Mouse (Mus musculus): ENCODE measurements around the gene Wfdc15a. TPM values are rescaled to one million over a fixed set of nuclear protein-coding genes. Genes with fewer than 3 reads are reported as not detected.

The Wfdc15a gene
- polyA plus RNA-seq, 1 experiment from 2014 or later, result 0.29 TPM

- ATAC-seq (ENCODE audit: low FRiP score, low TSS enrichment) (no peak), DNase-seq (ENCODE audit: low spot score) (no peak)
- no peaks in the 10 kb centered on the region for H3K27me3 ChIP-seq (ENCODE audit: control insufficient read depth, insufficient read depth, low read length)
- no peaks in the 10 kb centered on the region for H3K36me3 ChIP-seq (ENCODE audit: control insufficient read depth, insufficient read depth, low read length)
- H3K4me3 ChIP-seq (ENCODE audit: low read depth, low read length), result no peak overlapping the region
- no peak overlapping the region for H3K4me2 ChIP-seq (replicated peaks; ENCODE audit: low read depth)
- TF ChIP-seq CTCF (IDR thresholded peaks at IDR 0.05; ENCODE audit: low read depth), result no peak
- TF ChIP-seq EP300 (optimal IDR thresholded peaks at IDR 0.05), result no peak
- H3K9ac ChIP-seq (ENCODE audit: low read length), result no peak overlapping the region
- H3K9me3 ChIP-seq (ENCODE audit: control insufficient read depth, low read length), result no peaks in the 10 kb centered on the region
- H3K27ac ChIP-seq (replicated peaks), result no peak overlapping the region
- H3K4me1 ChIP-seq (replicated peaks; ENCODE audit: control insufficient read depth, insufficient read depth), result no peaks in the 10 kb centered on the region
- 65% methylated on average over 5 of the region's 5 CpGs for WGBS
These were observed 4.8 kb downstream of the Wfdc15a start for GRCm38 (mm10) chr2:164194959-164195630.

GRCm38 (mm10) chr2:164192279-164192678 is 7.7 kb downstream of the Wfdc15a start:
- Histone ChIP-seq H3K4me1 (replicated peaks; ENCODE audit: control insufficient read depth, insufficient read depth) (no peaks in the 10 kb centered on the region), H3K9ac (ENCODE audit: low read length) (no peak overlapping the region), H3K4me3 (ENCODE audit: low read depth, low read length) (no peak overlapping the region), H3K9me3 (ENCODE audit: control insufficient read depth, low read length) (no peaks in the 10 kb centered on the region), H3K36me3 (ENCODE audit: control insufficient read depth, insufficient read depth, low read length) (no peaks in the 10 kb centered on the region), H3K27me3 (ENCODE audit: control insufficient read depth, insufficient read depth, low read length) (no peaks in the 10 kb centered on the region), H3K4me2 (replicated peaks; ENCODE audit: low read depth) (no peak overlapping the region), H3K27ac (replicated peaks) (no peak overlapping the region)
- ATAC-seq (ENCODE audit: low FRiP score, low TSS enrichment), result peak; percentile 61
- TF ChIP-seq CTCF (IDR thresholded peaks at IDR 0.05; ENCODE audit: low read depth) (no peak), EP300 (optimal IDR thresholded peaks at IDR 0.05) (no peak)
- no peak for DNase-seq (ENCODE audit: low spot score)

- Histone ChIP-seq H3K9me3 (ENCODE audit: control insufficient read depth, low read length) (no peaks in the 10 kb centered on the region), H3K9ac (ENCODE audit: low read length) (no peak within 1 kb of the TSS), H3K27me3 (ENCODE audit: control insufficient read depth, insufficient read depth, low read length) (no peaks in the 10 kb centered on the region), H3K4me2 (replicated peaks; ENCODE audit: low read depth) (no peak within 1 kb of the TSS), H3K36me3 (ENCODE audit: control insufficient read depth, insufficient read depth, low read length) (no peaks in the 10 kb centered on the region), H3K4me3 (ENCODE audit: low read depth, low read length) (no peak within 1 kb of the TSS), H3K27ac (replicated peaks) (no peak within 1 kb of the TSS), H3K4me1 (replicated peaks; ENCODE audit: control insufficient read depth, insufficient read depth) (no peaks in the 10 kb centered on the region)
- ATAC-seq (ENCODE audit: low FRiP score, low TSS enrichment), result no peak
- TF ChIP-seq CTCF (IDR thresholded peaks at IDR 0.05; ENCODE audit: low read depth), result no peak
- TF ChIP-seq EP300 (optimal IDR thresholded peaks at IDR 0.05), result no peak
- no peak for DNase-seq (ENCODE audit: low spot score)
- 69% methylated on average over 6 of the region's 6 CpGs for WGBS
These were observed 9.4 kb downstream of the Wfdc15a start, which contains the start of gene Wfdc12 for GRCm38 (mm10) chr2:164190576-164190975. TSS of gene Wfdc12 (minus strand) at chr2:164190608.

GRCm38 (mm10) chr2:164188722-164189121 is 11.2 kb downstream of the Wfdc15a start:
- DNase-seq (ENCODE audit: low spot score) (no peak), ATAC-seq (ENCODE audit: low FRiP score, low TSS enrichment) (no peak)
- Histone ChIP-seq H3K4me3 (ENCODE audit: low read depth, low read length) (no peak overlapping the region), H3K36me3 (ENCODE audit: control insufficient read depth, insufficient read depth, low read length) (no peaks in the 10 kb centered on the region), H3K9me3 (ENCODE audit: control insufficient read depth, low read length) (no peaks in the 10 kb centered on the region), H3K4me1 (replicated peaks; ENCODE audit: control insufficient read depth, insufficient read depth) (no peaks in the 10 kb centered on the region), H3K9ac (ENCODE audit: low read length) (no peak overlapping the region), H3K27ac (replicated peaks) (no peak overlapping the region), H3K27me3 (ENCODE audit: control insufficient read depth, insufficient read depth, low read length) (no peaks in the 10 kb centered on the region), H3K4me2 (replicated peaks; ENCODE audit: low read depth) (no peak overlapping the region)
- WGBS, result 31% methylated on average over 5 of the region's 5 CpGs
- TF ChIP-seq CTCF (IDR thresholded peaks at IDR 0.05; ENCODE audit: low read depth) (peak; percentile 71), EP300 (optimal IDR thresholded peaks at IDR 0.05) (no peak)

- H3K36me3 ChIP-seq (ENCODE audit: control insufficient read depth, insufficient read depth, low read length), result no peaks in the 10 kb centered on the region
- DNase-seq (ENCODE audit: low spot score), result no peak
These were observed 15.7 kb downstream of the Wfdc15a start for GRCm38 (mm10) chr2:164184145-164184719.

GRCm38 (mm10) chr2:164183340-164183739 is 16.6 kb downstream of the Wfdc15a start:
- Histone ChIP-seq H3K4me2 (replicated peaks; ENCODE audit: low read depth) (no peak overlapping the region), H3K9ac (ENCODE audit: low read length) (no peak overlapping the region), H3K4me3 (ENCODE audit: low read depth, low read length) (no peak overlapping the region), H3K4me1 (replicated peaks; ENCODE audit: control insufficient read depth, insufficient read depth) (no peaks in the 10 kb centered on the region), H3K9me3 (ENCODE audit: control insufficient read depth, low read length) (no peaks in the 10 kb centered on the region), H3K27ac (replicated peaks) (no peak overlapping the region), H3K27me3 (ENCODE audit: control insufficient read depth, insufficient read depth, low read length) (no peaks in the 10 kb centered on the region), H3K36me3 (ENCODE audit: control insufficient read depth, insufficient read depth, low read length) (no peaks in the 10 kb centered on the region)
- 55% methylated on average over 9 of the region's 9 CpGs for WGBS
- no peak for ATAC-seq (ENCODE audit: low FRiP score, low TSS enrichment)
- DNase-seq (ENCODE audit: low spot score), result no peak
- TF ChIP-seq CTCF (IDR thresholded peaks at IDR 0.05; ENCODE audit: low read depth) (no peak), EP300 (optimal IDR thresholded peaks at IDR 0.05) (no peak)

More at GRCm38 (mm10) chr2:164184145-164184719, 15.7 kb downstream of the Wfdc15a start:
- Histone ChIP-seq H3K9ac (ENCODE audit: low read length) (no peak overlapping the region), H3K4me2 (replicated peaks; ENCODE audit: low read depth) (no peak overlapping the region), H3K9me3 (ENCODE audit: control insufficient read depth, low read length) (no peaks in the 10 kb centered on the region), H3K27ac (replicated peaks) (no peak overlapping the region; the same call in 1 of the 2 replicates), H3K27me3 (ENCODE audit: control insufficient read depth, insufficient read depth, low read length) (no peaks in the 10 kb centered on the region), H3K4me1 (replicated peaks; ENCODE audit: control insufficient read depth, insufficient read depth) (no peaks in the 10 kb centered on the region), H3K4me3 (ENCODE audit: low read depth, low read length) (no peak overlapping the region)
- WGBS, result 33% methylated on average over 9 of the region's 9 CpGs
- no peak for ATAC-seq (ENCODE audit: low FRiP score, low TSS enrichment)
- TF ChIP-seq EP300 (optimal IDR thresholded peaks at IDR 0.05), result no peak
- TF ChIP-seq CTCF (IDR thresholded peaks at IDR 0.05; ENCODE audit: low read depth), result no peak

Data from stomach, postnatal 0 days (tissue).